Mouse (Mus musculus) layer of hippocampus, postnatal 36 days (tissue): ENCODE measurements around the gene Ccndbp1. TPM values are rescaled to one million over a fixed set of nuclear protein-coding genes. Genes with fewer than 3 reads are reported as not detected.
"Not testable (repeated sequence)": the region's sequence is repeated elsewhere in the genome, so short reads cannot be mapped to it uniquely, and the experiment has no call there.

ENCODE experiments used
- DNase-seq, 2 experiments: peaks; one replicate each; pipeline ENCODE4 v3.0.0; 2022
- total RNA-seq, 2 experiments: library from RNA; stranded (reverse); gene quantifications; 2 replicates each; pipeline ENCODE4 v1.2.3; 2021

The Ccndbp1 gene
- total RNA-seq, 2 experiments from 2014 or later = 57.0 to 58.5 TPM

- DNase-seq = no peak
Measured at GRCm38 (mm10) chr2:121003586-121003985, 4.6 kb upstream of the Ccndbp1 start.

- DNase-seq = no peak
Measured at GRCm38 (mm10) chr2:121004018-121004811, 4.0 kb upstream of the Ccndbp1 start.

- no peak for DNase-seq
Measured at GRCm38 (mm10) chr2:121006986-121007385, 1.2 kb upstream of the Ccndbp1 start.

GRCm38 (mm10) chr2:121008664-121009007, 433 bp downstream of the Ccndbp1 start:
- no peak for DNase-seq

- no peak for DNase-seq
Measured at GRCm38 (mm10) chr2:121009071-121009677, 971 bp downstream of the Ccndbp1 start.

- no peak for DNase-seq
Measured at GRCm38 (mm10) chr2:121012676-121013075, 4.5 kb downstream of the Ccndbp1 start.

- DNase-seq = no peak
Measured at GRCm38 (mm10) chr2:121015507-121015906, 7.3 kb downstream of the Ccndbp1 start.

GRCm38 (mm10) chr2:121016226-121016625, 8.0 kb downstream of the Ccndbp1 start:
- DNase-seq = no peak

GRCm38 (mm10) chr2:121017151-121017550, 8.9 kb downstream of the Ccndbp1 start:
- DNase-seq = no peak

GRCm38 (mm10) chr2:121022918-121023317, 14.7 kb downstream of the Ccndbp1 start:
- no peak for DNase-seq

- no peak for DNase-seq
Measured at GRCm38 (mm10) chr2:121036733-121037341, 28.6 kb downstream of the Ccndbp1 start, which contains the start of gene Epb42. Epb42 (minus strand) TSS chr2:121037072.

GRCm38 (mm10) chr2:121038851-121039250, 30.6 kb downstream of the Ccndbp1 start:
- not testable (repeated sequence) for DNase-seq

GRCm38 (mm10) chr2:121039382-121039781, 31.2 kb downstream of the Ccndbp1 start:
- no peak for DNase-seq

GRCm38 (mm10) chr2:121041098-121041497, 32.9 kb downstream of the Ccndbp1 start:
- peak; percentile 15 to 16 for DNase-seq

- DNase-seq = no peak
Measured at GRCm38 (mm10) chr2:121045653-121046052, 37.5 kb downstream of the Ccndbp1 start.

GRCm38 (mm10) chr2:121052176-121052575, 44.0 kb downstream of the Ccndbp1 start:
- DNase-seq = no peak

- no peak for DNase-seq
Measured at GRCm38 (mm10) chr2:121054060-121054459, 45.9 kb downstream of the Ccndbp1 start.

- DNase-seq = no peak
Measured at GRCm38 (mm10) chr2:121055915-121056314, 47.7 kb downstream of the Ccndbp1 start.

- no peak for DNase-seq
Measured at GRCm38 (mm10) chr2:121057997-121058396, 49.8 kb downstream of the Ccndbp1 start.

GRCm38 (mm10) chr2:121061315-121061714, 53.1 kb downstream of the Ccndbp1 start:
- DNase-seq = no peak
